Mouse (Mus musculus): Measurements from ENCODE around the gene Prkcz. TPM values are rescaled to one million over a fixed set of nuclear protein-coding genes. Genes with fewer than 3 reads are reported as not detected.

Prkcz gene
- polyA plus RNA-seq, 1 experiment from 2014 or later, result 8.3 TPM

DNA sequence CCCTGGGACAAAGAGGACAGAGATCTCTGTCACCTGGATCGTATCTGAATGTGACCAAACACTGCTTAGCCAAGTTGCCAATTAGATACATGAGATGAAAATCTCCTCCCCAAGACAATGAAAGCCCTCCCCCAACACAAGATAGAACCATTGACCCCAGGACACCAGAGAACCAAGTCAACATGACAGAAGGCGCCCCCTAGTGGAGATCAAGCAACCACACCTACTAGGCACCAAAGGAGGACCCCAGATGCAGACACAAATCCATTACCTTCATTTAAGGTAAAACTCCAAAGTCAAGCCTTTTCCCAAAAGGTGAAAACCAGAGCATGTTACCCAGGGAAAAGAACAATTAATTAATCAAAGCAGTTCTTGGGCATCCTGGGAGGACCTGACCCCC is 3.6 kb downstream of the Prkcz start:
- whole genome bisulfite sequencing, result 48% methylated on average over 2 of the region's 2 CpGs
- Histone ChIP-seq H3K27me3 (replicated peaks) (peaks cover 51% of the 10 kb centered on the region), H3K9me3 (replicated peaks) (no peaks in the 10 kb centered on the region), H3K4me1 (replicated peaks) (peaks cover 7% of the 10 kb centered on the region; the same call in 1 of the 2 replicates), H3K27ac (ENCODE audit: poor library complexity, severe bottlenecking) (no peak overlapping the region), H3K36me3 (no peaks in the 10 kb centered on the region), H3K4me3 (no peak overlapping the region), H3K9ac (no peak overlapping the region), H3K4me2 (no peak overlapping the region)
- no peak for ATAC-seq (ENCODE audit: insufficient number of reproducible peaks, low FRiP score)

DNA sequence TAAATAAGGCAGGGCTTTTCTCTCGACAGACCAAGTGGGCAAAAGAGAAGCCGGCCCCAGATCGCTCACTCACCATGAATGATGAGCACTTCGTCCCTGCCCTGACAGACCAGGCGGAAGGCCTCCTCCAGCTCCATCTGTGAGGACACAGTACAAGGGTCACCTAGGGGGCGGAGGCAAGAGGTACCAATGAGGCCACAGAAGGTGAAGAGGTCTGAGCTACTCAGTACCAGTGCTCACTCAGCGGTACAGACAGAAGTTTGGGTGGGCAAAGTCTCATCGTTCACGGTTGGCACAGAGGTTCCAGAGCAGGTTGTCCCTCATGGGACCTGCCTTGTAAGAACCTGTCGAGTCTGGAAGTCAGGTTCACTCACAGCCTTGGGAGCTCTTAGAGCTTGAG is 4.8 kb downstream of the Prkcz start:
- no peak for ATAC-seq (ENCODE audit: insufficient number of reproducible peaks, low FRiP score)
- no peak overlapping the region for H3K27ac ChIP-seq (ENCODE audit: poor library complexity, severe bottlenecking)
- no peak overlapping the region for H3K9ac ChIP-seq
- H3K36me3 ChIP-seq, result no peaks in the 10 kb centered on the region
- 87% methylated on average over 10 of the region's 10 CpGs for WGBS
- H3K27me3 ChIP-seq (replicated peaks), result peaks cover 39% of the 10 kb centered on the region
- no peaks in the 10 kb centered on the region for H3K9me3 ChIP-seq (replicated peaks)
- no peak overlapping the region for H3K4me3 ChIP-seq
- H3K4me1 ChIP-seq (replicated peaks), result peaks cover 6% of the 10 kb centered on the region; the same call in 1 of the 2 replicates
- H3K4me2 ChIP-seq, result no peak overlapping the region

DNA sequence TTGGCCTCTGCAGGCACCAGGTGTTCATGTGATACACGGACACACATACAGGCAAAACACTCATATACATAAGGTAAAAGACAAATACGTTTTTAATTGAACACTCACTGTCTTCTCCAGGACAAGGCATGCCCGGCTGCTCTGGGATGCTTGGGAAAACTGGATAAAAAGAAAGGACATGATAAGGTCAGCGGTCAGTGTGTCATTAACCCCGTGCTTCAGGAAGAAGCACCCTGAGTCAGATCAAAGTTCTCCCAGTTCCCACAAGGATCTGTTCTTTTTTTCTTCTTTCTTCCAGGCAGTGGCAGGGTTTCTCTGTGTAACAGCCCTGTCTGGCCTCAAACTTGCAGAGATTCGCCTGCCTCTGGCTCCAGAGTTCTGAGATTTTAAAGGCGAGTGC is 6.6 kb downstream of the Prkcz start:
- Histone ChIP-seq H3K9me3 (replicated peaks) (no peaks in the 10 kb centered on the region), H3K4me3 (no peak overlapping the region), H3K27ac (ENCODE audit: poor library complexity, severe bottlenecking) (no peak overlapping the region), H3K27me3 (replicated peaks) (peaks cover 23% of the 10 kb centered on the region), H3K4me2 (no peak overlapping the region), H3K36me3 (no peaks in the 10 kb centered on the region), H3K9ac (no peak overlapping the region), H3K4me1 (replicated peaks) (no peaks in the 10 kb centered on the region)
- WGBS, result 69% methylated on average over 7 of the region's 7 CpGs
- no peak for ATAC-seq (ENCODE audit: insufficient number of reproducible peaks, low FRiP score)

DNA sequence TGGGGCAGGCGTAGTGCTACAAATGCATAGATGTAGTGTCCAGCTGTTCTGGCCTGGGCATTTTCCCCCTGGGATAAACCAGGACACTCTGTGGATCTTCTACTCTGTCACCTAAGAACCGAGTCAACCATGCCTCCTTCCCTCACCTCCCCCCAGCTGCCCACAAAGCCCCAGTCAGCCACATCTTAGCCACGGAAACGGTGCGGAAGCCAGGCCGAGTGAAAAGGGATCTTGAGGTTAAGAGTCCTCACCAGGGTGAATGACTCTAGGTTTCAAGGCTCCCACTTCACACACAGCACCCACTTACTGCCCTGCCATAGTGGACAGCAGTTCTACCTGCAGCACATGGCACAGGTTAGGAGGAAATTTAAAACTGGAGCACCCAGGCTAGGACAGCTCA is 7.1 kb downstream of the Prkcz start:
- Histone ChIP-seq H3K4me2 (no peak overlapping the region), H3K36me3 (no peaks in the 10 kb centered on the region), H3K4me3 (no peak overlapping the region), H3K27ac (ENCODE audit: poor library complexity, severe bottlenecking) (no peak overlapping the region), H3K9me3 (replicated peaks) (no peaks in the 10 kb centered on the region), H3K27me3 (replicated peaks) (peaks cover 17% of the 10 kb centered on the region), H3K4me1 (replicated peaks) (no peaks in the 10 kb centered on the region), H3K9ac (no peak overlapping the region)
- 74% methylated on average over 6 of the region's 6 CpGs for WGBS
- ATAC-seq (ENCODE audit: insufficient number of reproducible peaks, low FRiP score), result no peak

DNA sequence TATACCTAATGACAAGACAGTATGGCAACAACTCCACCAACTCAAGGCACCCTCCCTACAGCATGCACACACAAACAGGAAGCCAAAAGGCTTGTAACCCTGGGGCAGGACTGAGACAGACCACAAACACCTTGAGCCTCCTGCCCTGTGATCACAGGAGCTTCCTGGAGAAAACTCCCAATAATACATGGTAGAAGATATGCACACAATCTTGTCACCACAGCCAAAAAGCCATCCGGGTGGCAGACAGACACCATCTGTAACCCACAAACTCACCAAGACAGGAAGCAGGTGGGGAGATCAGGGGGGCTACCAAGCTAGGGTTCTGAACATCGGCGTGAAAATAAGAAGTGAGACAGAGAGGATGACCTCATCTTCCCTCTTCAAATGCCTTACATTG is 8.6 kb downstream of the Prkcz start:
- no peak overlapping the region for H3K4me2 ChIP-seq
- H3K36me3 ChIP-seq, result no peaks in the 10 kb centered on the region
- no peaks in the 10 kb centered on the region for H3K9me3 ChIP-seq (replicated peaks)
- H3K4me3 ChIP-seq, result no peak overlapping the region
- H3K27ac ChIP-seq (ENCODE audit: poor library complexity, severe bottlenecking), result no peak overlapping the region
- WGBS, result 73% methylated on average over 3 of the region's 3 CpGs
- H3K27me3 ChIP-seq (replicated peaks), result peaks cover 8% of the 10 kb centered on the region; the same call in 1 of the 2 replicates
- ATAC-seq (ENCODE audit: insufficient number of reproducible peaks, low FRiP score), result no peak
- no peaks in the 10 kb centered on the region for H3K4me1 ChIP-seq (replicated peaks)
- no peak overlapping the region for H3K9ac ChIP-seq

DNA sequence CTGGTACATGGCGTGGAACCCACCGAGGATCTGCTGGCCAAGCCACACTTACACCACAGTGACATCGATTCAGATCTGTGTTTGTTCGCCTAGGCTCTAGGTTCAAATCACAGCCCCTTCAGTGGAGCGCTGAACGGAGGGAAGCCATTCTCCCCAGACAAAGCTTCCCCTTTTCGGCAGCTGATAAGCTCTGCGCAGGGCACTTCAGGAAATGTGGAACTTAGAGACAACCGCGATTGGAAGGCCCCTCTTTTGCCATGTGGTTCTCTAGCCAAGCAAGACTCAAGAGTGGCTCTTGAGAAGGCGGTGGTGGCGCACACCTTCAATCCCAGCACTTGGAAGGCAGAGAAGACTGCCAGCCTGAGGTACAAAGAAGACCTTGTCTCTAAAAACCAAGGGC is 14.8 kb downstream of the Prkcz start:
- no peak for ATAC-seq (ENCODE audit: insufficient number of reproducible peaks, low FRiP score)
- no peaks in the 10 kb centered on the region for H3K9me3 ChIP-seq (replicated peaks)
- H3K9ac ChIP-seq, result no peak overlapping the region
- H3K4me1 ChIP-seq (replicated peaks), result peaks cover 18% of the 10 kb centered on the region; the same call in 1 of the 2 replicates
- H3K27ac ChIP-seq (ENCODE audit: poor library complexity, severe bottlenecking), result no peak overlapping the region
- H3K4me2 ChIP-seq, result no peak overlapping the region
- H3K27me3 ChIP-seq (replicated peaks), result peaks cover 43% of the 10 kb centered on the region
- WGBS, result 65% methylated on average over 12 of the region's 12 CpGs
- no peak overlapping the region for H3K4me3 ChIP-seq
- H3K36me3 ChIP-seq, result no peaks in the 10 kb centered on the region

DNA sequence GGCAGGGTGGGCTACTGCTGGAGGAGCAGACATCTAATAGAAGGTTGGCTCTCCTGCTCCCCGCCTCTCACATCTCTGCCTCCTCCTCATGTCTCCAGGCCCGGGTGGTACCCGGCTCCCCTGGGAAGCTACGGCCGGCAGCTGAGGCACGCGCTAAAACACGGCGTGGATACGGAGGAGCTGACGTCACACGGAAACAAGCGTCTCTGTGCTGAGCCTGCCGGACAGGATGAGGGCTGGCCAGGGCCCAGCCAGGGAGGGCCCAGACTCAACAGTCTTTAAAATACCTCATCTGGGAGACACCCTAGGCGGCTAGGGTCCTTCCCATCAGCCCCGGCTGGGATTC is 15.6 kb downstream of the Prkcz start:
- Histone ChIP-seq H3K9ac (peak overlapping the region; percentile 64), H3K4me3 (peak overlapping the region; percentile 57), H3K4me2 (peak overlapping the region; percentile 93), H3K27ac (ENCODE audit: poor library complexity, severe bottlenecking) (no peak overlapping the region), H3K9me3 (replicated peaks) (no peaks in the 10 kb centered on the region), H3K27me3 (replicated peaks) (peaks cover 43% of the 10 kb centered on the region), H3K4me1 (replicated peaks) (peaks cover 18% of the 10 kb centered on the region; the same call in 1 of the 2 replicates), H3K36me3 (no peaks in the 10 kb centered on the region)
- 2% methylated on average over 16 of the region's 16 CpGs for WGBS
- ATAC-seq (ENCODE audit: insufficient number of reproducible peaks, low FRiP score), result peak; percentile 82

DNA sequence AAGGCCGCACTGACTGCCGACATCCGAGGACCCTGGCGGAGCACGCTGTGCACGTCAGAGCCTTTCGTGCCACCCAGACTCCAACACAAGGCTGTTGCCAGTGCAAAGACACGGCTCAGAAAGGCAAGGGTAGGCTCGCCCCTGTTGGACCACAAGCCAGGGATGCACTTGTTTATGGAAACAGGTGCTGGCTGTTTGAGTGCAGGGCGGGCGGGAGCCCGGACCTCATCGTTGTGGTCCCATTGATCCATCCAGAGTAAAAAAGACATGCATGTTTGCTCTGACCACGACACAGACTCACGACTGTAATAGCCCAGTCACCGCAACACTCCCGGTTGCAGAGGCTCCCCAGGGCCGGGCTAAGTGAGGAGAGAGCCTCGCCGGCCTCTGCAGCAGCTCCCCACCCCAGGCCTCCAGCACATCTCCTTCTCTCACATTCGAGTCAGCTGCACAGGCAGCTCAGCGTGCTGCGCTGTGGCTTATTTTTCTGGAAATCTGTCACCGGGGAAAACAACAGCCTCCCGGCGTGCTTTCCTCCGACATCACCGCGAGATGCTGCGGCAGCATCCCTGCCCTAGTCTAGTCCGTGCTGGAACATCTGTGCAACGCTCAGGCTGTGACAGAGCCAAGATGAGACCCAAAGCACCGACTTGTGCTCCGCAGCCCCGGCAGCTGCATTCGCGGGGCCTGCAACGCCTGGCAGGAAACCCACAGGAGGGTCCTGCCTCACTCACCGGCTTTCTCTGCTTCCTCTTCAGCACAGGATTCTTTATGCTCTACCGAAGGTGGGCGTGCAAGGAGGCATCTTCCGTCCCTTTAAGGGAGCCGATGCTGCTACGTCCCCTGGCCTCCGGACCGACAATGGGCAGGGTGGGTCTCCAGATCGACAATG is 16.2 kb downstream of the Prkcz start:
- Histone ChIP-seq H3K36me3 (no peaks in the 10 kb centered on the region), H3K4me1 (replicated peaks) (peaks cover 18% of the 10 kb centered on the region; the same call in 1 of the 2 replicates), H3K27ac (ENCODE audit: poor library complexity, severe bottlenecking) (no peak overlapping the region), H3K27me3 (replicated peaks) (peaks cover 43% of the 10 kb centered on the region), H3K4me3 (peak overlapping the region; percentile 57), H3K4me2 (peak overlapping the region; percentile 93), H3K9ac (peak overlapping the region; percentile 64), H3K9me3 (replicated peaks) (no peaks in the 10 kb centered on the region)
- WGBS, result 14% methylated on average over 47 of the region's 47 CpGs
- ATAC-seq (ENCODE audit: insufficient number of reproducible peaks, low FRiP score), result peak; percentile 29; the same call in 1 of the 2 replicates

DNA sequence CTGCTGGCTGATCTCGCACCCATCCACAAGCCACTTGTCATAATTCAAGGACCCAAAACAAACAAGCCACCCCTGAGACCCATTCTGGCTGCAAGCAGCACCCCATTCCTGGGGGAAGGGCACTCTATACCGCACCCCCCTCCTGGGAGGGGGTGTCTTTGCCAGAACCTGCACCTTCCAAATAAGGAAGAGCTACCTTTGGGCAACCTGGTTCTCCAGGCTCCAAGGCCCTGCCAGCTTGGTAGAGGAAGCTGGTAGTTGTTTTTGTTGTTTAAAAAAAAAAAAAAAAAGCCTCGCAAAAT is 16.9 kb downstream of the Prkcz start:
- Histone ChIP-seq H3K9me3 (replicated peaks) (no peaks in the 10 kb centered on the region), H3K27ac (ENCODE audit: poor library complexity, severe bottlenecking) (no peak overlapping the region), H3K27me3 (replicated peaks) (peaks cover 43% of the 10 kb centered on the region), H3K36me3 (no peaks in the 10 kb centered on the region), H3K9ac (no peak overlapping the region), H3K4me1 (replicated peaks) (peaks cover 18% of the 10 kb centered on the region; the same call in 1 of the 2 replicates), H3K4me3 (no peak overlapping the region), H3K4me2 (peak overlapping the region; percentile 93; the same call in 1 of the 2 replicates)
- no peak for ATAC-seq (ENCODE audit: insufficient number of reproducible peaks, low FRiP score)
- WGBS, result 63% methylated on average over 3 of the region's 3 CpGs

DNA sequence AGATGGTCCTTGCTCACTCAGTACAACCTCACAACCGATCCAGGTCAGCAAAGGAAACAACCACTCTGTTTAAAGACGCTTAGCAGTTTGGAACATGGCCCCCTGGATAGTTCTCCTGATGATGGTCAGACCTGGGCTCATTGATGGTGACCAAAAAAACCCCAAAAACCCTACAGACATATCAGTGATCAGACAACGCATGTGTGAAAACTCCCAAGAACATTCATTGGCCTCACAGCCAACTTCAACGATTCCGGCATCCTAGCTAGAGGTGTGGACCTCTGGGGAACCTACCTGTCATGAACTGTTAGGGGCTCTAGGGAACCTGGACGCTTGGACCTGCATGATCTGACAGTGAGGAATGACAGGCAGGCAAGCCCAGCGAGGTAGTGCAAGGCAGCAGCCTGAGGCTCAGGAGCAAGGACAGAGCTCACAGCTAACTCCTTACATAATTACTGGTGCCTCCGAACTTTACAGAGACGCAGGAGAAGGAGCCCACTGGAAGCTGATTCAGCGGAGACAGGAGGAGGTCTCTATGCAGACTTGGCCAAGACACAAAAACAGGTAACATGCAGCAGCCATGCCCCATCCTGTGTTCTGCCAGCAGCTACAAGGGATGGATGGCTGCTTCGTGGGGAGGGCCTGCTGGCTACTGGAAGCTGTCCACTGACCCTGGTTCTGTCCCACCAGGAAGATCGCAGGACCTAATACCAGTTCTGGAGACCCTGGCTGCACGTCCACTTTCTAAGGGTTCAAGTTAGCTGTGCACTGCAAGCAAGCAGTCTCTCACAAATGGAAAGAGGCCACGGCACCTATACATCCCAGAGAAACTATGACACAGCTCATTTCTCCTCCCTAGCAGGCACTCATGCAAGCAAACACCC is 17.5 kb downstream of the Prkcz start:
- H3K4me2 ChIP-seq, result no peak overlapping the region
- no peak for ATAC-seq (ENCODE audit: insufficient number of reproducible peaks, low FRiP score)
- WGBS, result 75% methylated on average over 14 of the region's 14 CpGs
- no peaks in the 10 kb centered on the region for H3K36me3 ChIP-seq
- H3K9me3 ChIP-seq (replicated peaks), result no peaks in the 10 kb centered on the region
- no peak overlapping the region for H3K9ac ChIP-seq
- no peak overlapping the region for H3K27ac ChIP-seq (ENCODE audit: poor library complexity, severe bottlenecking)
- H3K4me3 ChIP-seq, result no peak overlapping the region
- peaks cover 43% of the 10 kb centered on the region for H3K27me3 ChIP-seq (replicated peaks)
- peaks cover 18% of the 10 kb centered on the region; the same call in 1 of the 2 replicates for H3K4me1 ChIP-seq (replicated peaks)

DNA sequence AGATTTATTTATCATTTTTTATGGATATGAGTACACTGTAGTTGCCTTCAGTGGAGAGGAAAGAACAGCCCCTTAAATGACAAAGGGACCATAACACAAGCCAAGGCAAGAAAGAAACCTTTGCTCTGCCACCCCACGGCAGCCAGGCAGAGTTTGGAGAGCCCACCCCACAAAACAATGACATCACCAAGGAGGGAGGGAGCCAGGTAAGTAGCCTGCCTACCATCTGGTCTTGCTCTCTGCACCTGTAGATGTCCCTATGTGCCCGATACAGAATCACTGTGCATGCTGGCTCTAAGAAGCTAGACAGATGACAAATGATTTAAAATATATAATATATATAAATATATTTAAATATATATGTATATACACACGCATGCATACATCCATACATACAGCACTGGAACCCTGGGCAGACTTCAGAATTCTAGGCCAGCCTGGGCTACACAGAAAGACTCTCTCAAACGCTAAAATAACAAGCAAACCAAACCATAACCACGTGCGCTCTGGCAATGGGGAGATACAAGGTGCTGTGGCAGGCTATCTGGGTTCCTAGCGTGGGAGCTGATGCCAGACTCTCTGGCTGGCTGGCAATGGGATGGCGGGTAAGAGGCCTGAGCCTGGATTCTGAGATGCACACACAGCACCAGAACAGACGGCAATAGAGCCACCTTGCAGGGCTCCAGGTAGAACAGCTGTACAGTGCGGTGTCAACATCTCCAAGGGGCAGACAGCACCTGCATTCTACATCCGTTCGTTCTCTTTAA is 24.7 kb downstream of the Prkcz start:
- Histone ChIP-seq H3K27me3 (replicated peaks) (no peaks in the 10 kb centered on the region), H3K4me2 (no peak overlapping the region), H3K9me3 (replicated peaks) (no peaks in the 10 kb centered on the region), H3K27ac (ENCODE audit: poor library complexity, severe bottlenecking) (no peak overlapping the region), H3K36me3 (no peaks in the 10 kb centered on the region), H3K9ac (no peak overlapping the region), H3K4me1 (replicated peaks) (no peaks in the 10 kb centered on the region), H3K4me3 (no peak overlapping the region)
- ATAC-seq (ENCODE audit: insufficient number of reproducible peaks, low FRiP score), result no peak
- WGBS, result 81% methylated on average over 12 of the region's 12 CpGs
